Mouse (Mus musculus) hindlimb bud, embryonic 11.5 days (tissue): ENCODE results near the gene Spats2.
A peak's percentile ranks its signal among the peaks of the same experiment; 100 is the strongest.
"Not testable (repeated sequence)": the region's sequence is repeated elsewhere in the genome, so short reads cannot be mapped to it uniquely, and the experiment has no call there.

ENCODE experiments used
- DNase-seq: peaks from one replicate; pipeline ENCODE4 v3.0.0-alpha.2; 2012; ENCODE audit warnings: low read depth, low spot score; ENCODE audit errors: extremely low spot score

The Spats2 gene

DNA sequence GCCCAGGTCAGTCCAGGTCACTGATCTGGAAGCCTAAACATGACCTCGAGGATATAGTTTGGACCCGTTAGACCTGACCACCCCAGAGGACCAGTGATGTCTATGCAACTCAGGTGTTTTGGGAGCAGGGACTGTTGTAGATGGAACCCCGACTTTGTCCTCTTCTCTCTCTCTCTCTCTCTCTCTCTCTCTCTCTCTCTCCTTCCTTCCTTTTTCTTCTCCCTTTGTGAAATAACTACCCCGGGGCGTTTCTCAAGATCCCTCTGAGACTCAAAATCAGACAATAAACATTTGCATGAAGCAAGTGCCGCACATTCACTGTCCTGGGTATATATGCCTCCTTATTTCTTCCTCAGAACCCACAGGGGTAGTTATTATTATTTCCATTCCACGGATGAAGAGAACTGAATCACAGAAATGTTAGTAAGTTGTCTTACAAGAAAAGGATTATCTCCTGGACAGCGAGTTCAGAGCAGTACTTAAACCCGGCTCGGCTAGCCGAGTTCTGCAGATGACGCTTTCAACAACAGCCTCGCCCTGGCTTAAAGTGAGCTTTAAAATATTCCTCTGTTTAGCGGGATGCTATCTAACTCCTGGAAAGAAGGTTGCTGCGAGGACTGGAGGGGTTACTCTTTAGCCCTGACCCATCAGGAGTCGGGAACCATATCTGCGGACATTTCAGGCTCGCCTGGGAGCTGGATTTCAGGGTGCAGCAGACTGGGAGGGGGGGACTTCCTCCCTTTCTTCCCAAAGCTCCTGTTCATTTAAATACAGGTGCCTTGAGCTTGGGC is 97.3 kb downstream of the Spats2 start:
- no peak for DNase-seq

DNA sequence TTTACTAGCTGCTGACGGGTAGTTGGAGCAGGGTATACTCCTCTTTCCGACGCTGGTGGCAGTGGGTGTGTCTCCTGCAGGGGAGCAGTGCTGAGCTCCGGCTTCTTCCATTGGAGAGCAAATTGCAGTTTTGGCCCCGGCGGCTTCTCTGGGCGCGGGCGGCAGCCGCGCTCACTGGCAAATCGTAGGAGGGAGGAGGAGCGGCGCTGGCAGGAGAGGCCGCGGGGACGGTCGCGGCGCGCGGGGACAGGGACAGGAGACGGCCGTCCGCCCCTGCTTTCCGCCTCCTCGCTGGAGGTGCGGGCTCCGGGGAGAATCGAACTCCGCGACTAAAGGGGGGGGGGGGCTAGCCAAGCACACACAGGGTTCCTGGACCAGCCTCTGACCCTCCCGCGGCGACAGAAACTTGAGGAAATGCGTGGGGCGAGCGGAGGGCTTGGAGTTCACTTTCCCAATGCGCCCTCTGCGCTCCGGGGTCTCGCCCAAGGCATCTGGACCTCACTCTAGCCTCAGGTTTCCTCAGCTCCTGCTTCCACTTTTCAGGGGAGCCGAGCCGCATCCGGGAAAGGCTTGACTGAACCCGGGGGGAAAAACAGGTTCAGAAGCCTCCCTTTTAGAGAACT is 98.0 kb downstream of the Spats2 start:
- no peak for DNase-seq

DNA sequence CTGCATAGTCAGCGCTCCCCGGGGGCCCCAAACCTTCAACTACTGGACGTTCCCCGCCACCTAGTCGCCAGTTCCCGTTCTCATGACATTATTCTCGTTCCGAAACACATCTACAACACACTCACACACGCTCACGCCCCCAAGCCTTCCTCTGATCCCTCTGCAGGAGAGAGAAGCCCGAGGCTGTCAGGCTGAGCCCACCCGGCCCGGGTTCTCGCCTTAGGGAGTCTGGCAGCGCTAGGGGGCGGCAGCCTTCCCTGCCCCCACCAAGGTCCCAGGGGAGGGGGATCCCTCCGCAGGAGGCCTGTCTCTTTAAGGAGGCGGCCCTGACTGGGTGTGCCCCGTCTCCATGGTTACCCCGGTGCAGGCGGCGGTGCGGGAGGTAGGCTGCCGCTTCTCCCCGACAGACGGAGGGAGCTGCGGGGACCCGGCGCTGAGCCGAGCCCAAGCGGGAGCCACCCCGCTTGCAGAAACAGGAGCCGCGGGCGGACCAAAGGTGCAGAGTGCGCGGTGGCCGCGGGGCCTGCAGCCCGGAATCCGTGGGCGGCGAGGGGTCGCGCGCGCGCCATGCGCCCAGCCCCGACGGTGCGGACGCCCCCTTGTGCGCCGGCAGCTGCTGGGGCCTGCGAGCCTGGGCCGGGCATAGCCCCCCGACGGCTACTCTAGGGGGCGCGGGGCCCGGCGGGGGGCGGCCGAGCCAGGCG is 98.6 kb downstream of the Spats2 start, which contains the start of gene Kcnh3:
Gene Kcnh3, plus strand, starts transcription at position 654 of the 704 bp plus-strand sequence.
- no peak for DNase-seq

DNA sequence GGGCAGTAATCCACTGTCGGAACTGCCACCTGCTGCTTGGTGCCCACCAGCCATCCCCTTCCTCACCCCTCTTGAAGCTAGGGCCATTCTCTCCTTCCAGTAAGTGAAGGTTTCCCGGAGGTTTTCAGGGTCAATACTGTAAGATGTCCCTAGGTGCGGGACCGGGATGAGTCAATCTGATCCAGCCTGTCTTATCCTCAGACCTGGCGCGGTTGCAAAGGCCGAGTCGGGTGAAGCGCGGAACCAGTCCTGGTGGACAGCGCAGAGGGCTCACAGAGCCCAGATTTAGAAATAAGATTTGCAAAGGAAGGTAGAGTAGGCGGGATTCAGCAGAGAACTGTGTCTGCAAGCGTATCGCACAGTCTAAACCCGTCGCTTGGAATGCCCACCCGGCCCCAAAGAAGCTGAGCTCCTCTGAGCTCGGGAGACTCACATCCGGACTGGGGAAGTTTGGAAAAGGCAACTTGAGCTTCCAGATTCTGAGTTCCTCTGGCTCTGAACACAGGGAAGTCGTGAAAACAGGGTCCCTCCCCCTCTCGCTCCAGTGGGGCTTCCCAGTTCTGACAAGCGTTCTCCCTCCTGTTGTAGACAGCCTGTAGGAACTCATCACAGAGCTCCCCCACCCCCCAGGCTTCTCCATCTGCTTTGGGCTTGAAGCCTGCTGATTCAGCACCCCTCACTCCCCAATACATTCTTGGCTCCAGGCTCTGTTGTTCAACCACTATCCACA is 99.5 kb downstream of the Spats2 start:
- DNase-seq, result no peak

DNA sequence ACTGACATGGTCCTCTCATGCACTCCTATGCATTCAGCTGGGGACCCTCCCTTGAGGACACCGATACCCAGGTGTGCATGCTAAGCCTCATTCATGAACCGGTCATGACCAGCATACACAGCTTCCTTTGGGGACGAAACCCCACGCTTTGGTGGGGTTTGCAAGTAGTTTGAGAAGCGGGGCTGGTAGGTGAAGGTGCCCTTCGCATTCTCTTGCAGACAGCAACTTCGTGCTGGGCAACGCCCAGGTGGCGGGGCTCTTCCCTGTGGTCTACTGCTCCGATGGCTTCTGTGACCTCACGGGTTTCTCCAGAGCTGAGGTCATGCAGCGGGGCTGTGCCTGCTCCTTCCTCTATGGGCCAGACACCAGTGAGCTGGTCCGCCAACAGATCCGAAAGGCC is 100.4 kb downstream of the Spats2 start:
- no peak for DNase-seq

DNA sequence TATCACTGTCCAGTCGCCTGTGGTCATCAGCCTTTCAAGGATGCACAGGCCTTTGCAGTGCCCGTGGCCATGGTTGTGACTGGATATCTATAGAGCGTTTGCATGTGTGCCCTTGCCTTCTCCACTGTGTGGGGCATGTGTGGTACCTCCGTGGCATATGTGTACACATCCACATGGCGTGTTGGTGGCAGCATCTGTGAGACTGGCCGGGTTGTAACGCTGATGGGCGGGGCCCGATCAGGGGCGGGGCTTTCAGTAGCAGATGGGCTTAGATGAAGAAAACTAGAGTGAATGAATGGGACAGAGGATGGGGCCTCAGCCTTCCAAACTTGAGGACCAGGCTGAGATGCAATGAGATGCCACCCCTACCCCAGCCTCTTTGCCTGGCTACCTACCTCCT is 106.3 kb downstream of the Spats2 start:
- DNase-seq, result no peak

DNA sequence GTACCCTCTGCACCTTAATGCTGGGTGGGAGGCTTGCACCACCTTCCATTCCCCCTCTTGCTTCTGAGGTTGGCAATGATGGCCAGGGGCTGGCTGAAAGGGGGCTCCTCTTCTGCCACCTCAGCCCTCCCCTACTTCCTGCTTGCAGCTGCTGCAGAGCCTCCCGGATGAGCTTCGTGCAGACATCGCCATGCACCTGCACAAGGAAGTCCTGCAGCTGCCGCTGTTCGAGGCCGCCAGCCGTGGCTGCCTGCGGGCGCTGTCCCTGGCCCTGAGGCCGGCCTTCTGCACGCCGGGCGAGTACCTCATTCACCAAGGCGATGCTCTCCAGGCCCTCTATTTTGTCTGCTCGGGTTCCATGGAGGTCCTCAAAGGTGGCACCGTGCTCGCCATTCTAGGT is 108.0 kb downstream of the Spats2 start:
- DNase-seq, result no peak

DNA sequence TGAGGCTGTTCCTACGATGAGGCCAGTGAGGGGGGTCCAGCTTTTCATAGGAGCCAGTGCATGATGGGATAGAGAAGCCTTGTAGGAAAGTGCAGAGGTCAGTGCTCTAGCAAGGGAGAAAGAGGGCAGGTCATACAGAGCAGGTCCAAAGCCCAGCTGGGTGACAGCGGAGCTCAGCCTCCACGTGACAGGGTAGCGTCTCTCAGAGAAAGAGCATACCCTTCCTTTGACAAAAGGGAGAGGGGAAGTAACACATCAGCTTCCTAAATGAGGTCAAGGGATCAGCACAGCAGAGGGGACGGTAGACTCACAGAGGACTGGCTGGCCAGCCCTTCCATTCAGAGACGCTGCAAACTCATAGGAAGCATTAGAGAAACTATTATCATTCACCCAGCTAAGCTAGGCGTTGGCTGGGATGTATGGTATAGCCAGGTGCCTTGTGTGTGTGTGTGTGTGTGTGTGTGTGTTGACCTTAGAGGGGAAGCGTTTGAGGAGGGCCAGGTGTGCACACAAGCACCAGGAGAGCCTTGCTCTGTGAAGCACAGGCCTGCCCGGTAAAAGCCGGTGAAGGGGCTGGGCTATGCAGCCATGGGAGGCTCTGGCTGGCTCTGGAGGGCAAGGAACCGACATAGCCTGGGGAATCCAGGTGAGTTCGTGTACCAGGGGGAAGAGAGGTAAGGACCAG is 108.8 kb downstream of the Spats2 start:
- no peak for DNase-seq

DNA sequence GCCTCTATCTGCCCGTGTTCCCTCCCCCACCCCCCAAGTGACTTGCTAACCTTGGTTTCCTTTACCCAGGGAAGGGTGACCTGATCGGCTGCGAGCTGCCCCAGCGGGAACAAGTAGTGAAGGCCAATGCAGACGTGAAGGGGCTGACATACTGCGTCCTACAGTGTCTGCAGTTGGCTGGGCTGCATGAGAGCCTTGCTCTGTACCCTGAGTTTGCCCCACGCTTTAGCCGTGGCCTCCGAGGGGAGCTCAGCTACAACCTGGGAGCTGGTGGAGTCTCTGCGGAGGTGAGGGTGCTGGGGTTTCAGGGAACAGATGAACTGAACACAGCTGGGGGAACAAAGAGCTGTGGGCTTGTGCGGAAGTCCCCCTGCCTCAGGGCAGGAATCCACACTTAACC is 112.3 kb downstream of the Spats2 start:
- DNase-seq, result no peak

DNA sequence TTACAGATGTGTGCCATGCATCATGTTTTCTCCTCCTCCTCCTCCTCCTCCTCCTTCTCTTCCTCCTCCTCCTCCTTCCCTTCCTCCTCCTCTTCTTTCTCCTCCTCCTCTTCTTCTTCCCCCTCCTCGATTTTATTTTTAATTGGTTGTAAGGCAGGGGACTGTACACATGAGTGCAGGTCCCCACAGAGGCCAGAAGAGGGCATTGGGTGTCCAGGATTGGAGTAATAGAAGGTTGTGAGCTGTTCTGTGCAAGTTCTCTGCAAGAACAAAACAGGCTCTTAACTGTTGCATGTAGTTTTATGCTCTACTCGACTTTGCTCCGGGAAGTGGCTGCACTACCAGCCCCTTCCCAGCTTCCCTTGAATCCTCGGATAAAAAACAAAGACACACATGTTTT is 114.4 kb downstream of the Spats2 start:
- no peak for DNase-seq

DNA sequence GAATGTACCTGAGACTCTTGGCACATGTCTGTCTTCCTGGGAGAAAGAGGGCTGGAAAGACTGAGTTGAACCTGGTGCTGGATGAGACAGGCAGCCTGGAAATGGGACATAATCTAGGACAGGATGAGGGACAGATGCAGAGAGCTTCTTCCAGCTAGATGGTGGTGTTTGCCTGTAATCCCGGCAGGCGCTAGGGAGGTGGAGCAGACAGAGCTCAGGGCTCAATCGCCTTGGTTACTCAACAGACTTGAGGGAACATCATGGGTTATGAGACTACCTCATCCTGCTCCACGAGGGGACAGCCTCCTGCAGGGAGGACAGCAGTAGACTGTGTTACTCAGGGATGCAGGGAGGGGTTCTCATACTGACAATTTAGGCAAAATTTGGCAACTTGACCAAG is 115.5 kb downstream of the Spats2 start:
- no peak for DNase-seq

DNA sequence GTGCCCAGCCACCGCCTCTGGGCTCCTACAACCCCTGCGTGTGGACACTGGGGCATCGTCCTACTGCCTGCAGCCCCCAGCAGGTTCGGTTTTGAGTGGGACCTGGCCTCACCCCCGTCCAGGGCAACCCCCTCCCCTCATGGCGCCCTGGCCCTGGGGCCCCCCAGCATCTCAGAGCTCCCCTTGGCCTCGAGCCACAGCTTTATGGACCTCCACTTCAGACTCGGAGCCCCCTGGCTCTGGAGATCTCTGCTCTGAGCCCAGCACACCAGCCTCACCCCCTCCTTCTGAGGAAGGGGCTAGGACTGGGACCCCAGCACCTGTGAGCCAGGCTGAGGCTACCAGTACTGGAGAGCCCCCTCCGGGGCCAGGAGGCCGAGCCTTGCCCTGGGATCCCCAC is 116.3 kb downstream of the Spats2 start:
- no peak for DNase-seq

DNA sequence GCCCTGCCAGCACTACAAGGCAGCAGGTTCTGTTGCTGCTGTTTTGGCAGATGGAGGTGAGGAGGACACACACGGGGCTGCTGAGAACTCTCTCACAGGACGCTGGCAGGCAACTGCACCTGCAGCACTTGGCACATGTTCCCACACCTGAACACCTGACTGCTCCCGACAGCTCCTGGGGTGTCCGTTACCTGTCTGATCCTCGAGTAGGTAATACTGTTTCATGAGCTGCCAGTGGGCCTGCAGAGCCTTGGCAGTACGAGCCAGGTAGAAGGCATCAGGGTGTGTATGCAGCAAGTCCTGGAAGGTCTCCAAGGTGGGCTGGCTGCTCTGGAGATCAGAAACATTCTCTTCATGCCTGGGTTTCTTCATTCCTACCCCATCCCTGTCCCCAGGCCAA is 121.0 kb downstream of the Spats2 start:
- not testable (repeated sequence) for DNase-seq

DNA sequence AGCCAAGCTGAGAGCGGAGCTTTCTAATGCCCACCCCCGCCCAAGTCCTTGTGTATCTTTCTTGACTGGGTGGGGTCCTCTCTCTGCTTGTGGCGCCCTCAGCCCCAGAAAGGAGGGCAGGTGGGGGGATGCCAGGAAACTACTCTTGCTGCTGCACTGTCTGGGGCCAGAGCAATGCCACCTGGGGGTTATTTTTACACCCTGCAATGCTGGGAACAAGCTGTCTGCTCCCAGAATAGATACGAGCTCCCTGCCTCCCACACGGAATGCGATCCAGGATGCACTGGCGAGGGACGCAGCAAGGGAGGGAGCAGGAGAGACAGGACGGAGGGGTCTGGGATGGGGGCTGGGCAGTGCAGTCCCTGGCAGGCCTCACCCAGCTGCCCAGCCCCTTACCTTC is 123.3 kb downstream of the Spats2 start:
- no peak for DNase-seq

DNA sequence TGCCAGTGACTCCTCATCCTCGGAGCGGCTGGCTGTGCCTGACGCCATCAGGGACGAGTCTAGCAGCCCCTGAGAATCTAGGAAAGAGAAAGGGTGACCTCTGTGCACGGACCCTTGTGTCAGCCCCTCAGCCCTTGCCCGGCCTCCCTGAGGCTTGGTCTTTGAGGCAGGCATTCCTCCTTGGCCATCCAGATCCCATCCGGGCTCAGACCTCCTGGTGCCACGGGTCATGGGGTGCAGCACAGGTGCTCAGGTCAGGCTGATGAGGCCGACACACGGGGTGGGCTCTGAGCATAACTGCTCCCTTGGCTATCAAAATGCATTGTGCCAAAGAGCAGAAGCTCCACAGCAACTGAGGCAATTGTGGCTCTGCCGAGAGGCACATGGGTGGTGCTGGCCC is 124.2 kb downstream of the Spats2 start:
- DNase-seq, result no peak

DNA sequence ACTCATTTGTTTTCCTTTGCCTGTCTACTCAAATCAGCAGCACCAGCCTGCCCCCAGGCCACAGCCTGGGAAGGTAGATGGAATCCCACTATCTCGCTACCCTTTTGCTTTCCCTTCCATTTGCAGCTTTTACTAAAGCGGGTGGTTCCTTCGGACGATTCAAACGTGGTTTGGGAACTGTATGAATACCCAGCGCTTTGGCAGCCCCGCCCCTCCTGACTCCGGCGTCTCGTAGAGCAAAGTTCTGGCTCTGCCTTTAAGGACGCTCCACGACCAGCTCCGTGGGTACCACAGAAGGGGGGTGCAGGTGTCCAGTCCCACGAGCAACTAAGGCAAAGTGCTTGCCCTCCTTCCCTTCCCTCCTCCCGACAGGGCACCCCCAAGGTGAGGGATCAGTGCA is 125.4 kb downstream of the Spats2 start:
- not testable (repeated sequence) for DNase-seq

DNA sequence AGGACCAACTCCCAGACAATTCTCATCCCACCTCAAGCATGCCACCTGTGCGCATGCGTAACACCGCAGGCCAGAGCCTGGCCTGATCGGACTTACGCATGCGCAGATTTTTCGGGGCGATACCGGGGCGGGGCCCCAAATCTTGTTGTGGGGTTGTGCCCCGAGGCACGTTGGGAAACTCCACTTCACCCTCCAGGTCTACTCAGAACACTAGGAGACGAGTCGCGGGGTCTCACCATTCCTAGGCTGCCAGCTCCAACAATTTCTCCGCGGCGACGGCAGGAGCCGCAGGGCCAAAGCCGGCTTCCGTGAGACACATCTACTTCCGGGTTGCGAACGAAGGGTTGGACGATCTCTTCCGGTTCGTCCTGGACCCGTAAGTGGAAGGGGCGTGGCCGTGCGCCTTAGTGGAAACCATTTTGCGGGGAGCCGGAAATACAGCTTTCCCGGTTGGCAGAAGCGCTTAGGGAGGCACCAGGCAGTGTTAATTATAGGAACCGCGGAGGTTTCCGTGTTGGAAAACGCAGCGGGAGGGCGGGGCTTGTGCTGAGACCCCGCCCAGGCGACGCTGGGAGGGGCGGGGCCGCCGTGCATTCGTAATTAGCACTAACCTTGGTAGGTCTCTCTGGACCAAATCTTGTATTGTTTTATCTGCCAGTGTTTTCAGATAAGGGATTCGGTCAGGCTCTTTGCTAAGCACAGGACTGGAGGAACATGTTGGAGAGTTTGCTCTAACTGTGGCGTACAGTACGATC is 126.1 kb downstream of the Spats2 start, which contains the start of gene Mcrs1:
Gene Mcrs1, minus strand, starts transcription at position 336 of the 755 bp plus-strand sequence.
- DNase-seq, result peak; percentile 98

DNA sequence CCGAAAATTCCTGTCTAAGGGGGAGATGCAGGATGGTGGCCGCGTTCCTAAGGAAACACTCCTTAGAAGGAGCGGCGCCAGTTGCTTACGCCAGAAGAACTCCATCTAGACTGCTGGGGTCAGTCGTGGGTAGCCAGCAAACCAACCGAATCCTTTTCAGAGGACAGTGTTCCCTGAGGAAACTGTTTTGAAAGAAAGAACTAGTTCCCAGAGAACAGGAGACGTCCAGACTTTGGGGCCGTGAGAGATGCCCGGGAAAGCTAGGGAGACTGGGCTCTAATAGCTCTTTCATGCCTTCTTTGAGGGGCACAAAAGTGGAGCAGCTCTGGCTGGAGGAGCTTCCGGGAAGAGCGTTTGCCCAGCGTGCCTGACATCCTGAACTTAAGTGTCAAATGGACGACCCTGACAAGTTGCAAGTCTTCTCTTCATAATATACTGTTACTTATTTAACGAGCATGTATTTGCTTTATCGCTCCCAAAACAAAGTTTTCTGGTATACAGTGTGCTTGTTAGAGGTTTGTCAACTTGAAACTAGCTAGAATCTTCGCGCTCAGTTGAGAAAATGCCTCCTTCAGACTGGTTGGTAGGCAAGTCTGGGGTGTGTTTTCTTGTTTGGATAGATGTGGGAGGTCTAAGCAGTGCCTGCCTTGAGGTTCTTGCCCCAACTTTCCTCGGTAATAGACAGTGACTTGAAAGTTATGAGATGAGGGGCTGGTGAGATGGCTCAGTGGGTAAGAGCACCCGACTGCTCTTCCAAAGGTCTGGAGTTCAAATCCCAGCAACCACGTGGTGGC is 126.9 kb downstream of the Spats2 start:
- DNase-seq, result no peak

DNA sequence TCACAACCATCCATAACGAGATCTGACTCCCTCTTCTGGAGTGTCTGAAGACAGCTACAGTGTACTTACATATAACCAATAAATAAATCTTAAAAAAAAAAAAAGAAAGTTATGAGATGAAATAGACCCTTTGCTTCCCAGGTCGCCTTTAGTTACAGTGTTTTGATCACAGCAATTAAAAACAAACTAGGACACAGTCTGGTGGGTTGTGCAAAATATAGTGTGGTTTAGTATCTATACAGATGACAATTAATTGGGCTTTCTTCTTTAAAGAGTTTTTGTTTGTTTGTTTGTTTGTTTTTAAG is 127.4 kb downstream of the Spats2 start:
- not testable (repeated sequence) for DNase-seq
